Mouse (Mus musculus) stomach, postnatal 0 days (tissue): Measurements from ENCODE around the gene Uhmk1. TPM values are rescaled to one million over a fixed set of nuclear protein-coding genes. Genes with fewer than 3 reads are reported as not detected.

ENCODE experiments used
- ATAC-seq: fragments of 200-750 bp; cut with Nextera tagmentation; 2 replicates; pipeline ENCODE4 v1.8.0; 2017; ENCODE audit not compliant: low FRiP score, low TSS enrichment
- DNase-seq: peaks from one replicate; pipeline ENCODE4 v3.0.0-alpha.2; 2016; ENCODE audit warnings: low spot score
- H3K27ac ChIP-seq: fragments of 300-500 bp; sonication (generic); replicated peaks from 2 replicates; pipeline ENCODE4 v1.5.1; 2014; ENCODE audit warnings: mild to moderate bottlenecking, control low read depth
- H3K27me3 ChIP-seq: fragments of 300-500 bp; sonication (generic); 2 replicates; pipeline ENCODE4 v1.6.1; 2014; ENCODE audit warnings: low read length; ENCODE audit not compliant: control insufficient read depth, insufficient read depth
- H3K36me3 ChIP-seq: fragments of 300-500 bp; sonication (generic); 2 replicates; pipeline ENCODE4 v1.6.1; 2014; ENCODE audit warnings: low read length, mixed read lengths; ENCODE audit not compliant: control insufficient read depth, insufficient read depth
- H3K4me1 ChIP-seq: fragments of 300-500 bp; sonication (generic); replicated peaks from 2 replicates; pipeline ENCODE4 v1.6.1; 2014; ENCODE audit warnings: antibody characterized with exemption; ENCODE audit not compliant: control insufficient read depth, insufficient read depth
- H3K4me2 ChIP-seq: fragments of 300-500 bp; sonication (generic); replicated peaks from 2 replicates; pipeline ENCODE4 v1.6.1; 2014; ENCODE audit warnings: low read depth, mild to moderate bottlenecking, control low read depth, moderate library complexity
- H3K4me3 ChIP-seq: fragments of 300-500 bp; sonication (generic); 2 replicates; pipeline ENCODE4 v1.5.1; 2014; ENCODE audit warnings: low read depth, low read length, control low read depth
- H3K9ac ChIP-seq: fragments of 300-500 bp; sonication (generic); 2 replicates; pipeline ENCODE4 v1.6.1; 2014; ENCODE audit warnings: mild to moderate bottlenecking, low read length, control low read depth, mixed read lengths
- H3K9me3 ChIP-seq: fragments of 300-500 bp; sonication (generic); 2 replicates; pipeline ENCODE4 v1.6.1; 2016; ENCODE audit warnings: low read length; ENCODE audit not compliant: control insufficient read depth
- CTCF ChIP-seq: IDR thresholded peaks from 2 replicates; pipeline ENCODE4 v1.5.1; 2016; ENCODE audit warnings: antibody characterized with exemption, low read depth, mild to moderate bottlenecking, moderate library complexity
- EP300 ChIP-seq: optimal IDR thresholded peaks from 2 replicates; pipeline ENCODE3; 2016; ENCODE audit warnings: antibody characterized with exemption
- WGBS: fragments of 180-500 bp; shearing (Covaris S2); extraction: QIAGEN DNeasy Blood & Tissue Kit; methylation state at CpG from one replicate; pipeline ENCODE4 v1.1.7; 2014; 5-methylcytosine and 5-hydroxymethylcytosine counted together
- polyA plus RNA-seq: library from polyadenylated mRNA; unstranded; fragments of >200 nt; fragmentation: Nextera tagmentation; extraction: Ambion mirVana; gene quantifications from 2 replicates; pipeline ENCODE4 v1.2.1, GENCODE M21; 2015

Uhmk1 gene
- polyA plus RNA-seq, 1 experiment from 2014 or later: 4.1 TPM

DNA sequence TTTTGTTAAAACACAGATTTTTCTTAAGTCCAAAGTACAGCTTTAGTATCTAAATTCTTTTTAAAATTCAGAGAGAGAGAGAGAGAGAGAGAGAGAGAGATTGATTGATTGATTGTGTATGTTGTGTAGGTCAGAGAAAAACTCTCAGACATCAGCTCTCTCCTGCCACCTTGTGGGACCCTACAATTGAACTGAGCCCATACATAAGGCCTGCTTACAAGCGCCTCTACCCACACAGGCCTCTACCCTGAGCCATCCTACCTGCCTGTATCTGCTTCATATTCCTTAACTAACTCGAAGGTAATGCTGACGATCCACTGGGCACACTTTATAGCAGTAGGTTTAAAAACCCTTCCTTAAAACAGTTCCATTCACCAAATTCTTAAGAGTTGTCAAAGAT is 14.8 kb downstream of the Uhmk1 start:
- Histone ChIP-seq H3K36me3 (peaks cover 16% of the 10 kb centered on the region; the same call in 1 of the 2 replicates), H3K9ac (no peak overlapping the region), H3K4me3 (no peak overlapping the region), H3K27ac (no peak overlapping the region), H3K27me3 (no peaks in the 10 kb centered on the region), H3K4me1 (no peaks in the 10 kb centered on the region), H3K9me3 (no peaks in the 10 kb centered on the region), H3K4me2 (no peak overlapping the region)
- 0 out of 2 replicates have a peak, but pooled peaks have one; percentile 35 for ATAC-seq
- DNase-seq: peak; percentile 49
- WGBS: 76% methylated on average over 3 of the region's 3 CpGs
- TF ChIP-seq CTCF (peak; percentile 69), EP300 (no peak)

DNA sequence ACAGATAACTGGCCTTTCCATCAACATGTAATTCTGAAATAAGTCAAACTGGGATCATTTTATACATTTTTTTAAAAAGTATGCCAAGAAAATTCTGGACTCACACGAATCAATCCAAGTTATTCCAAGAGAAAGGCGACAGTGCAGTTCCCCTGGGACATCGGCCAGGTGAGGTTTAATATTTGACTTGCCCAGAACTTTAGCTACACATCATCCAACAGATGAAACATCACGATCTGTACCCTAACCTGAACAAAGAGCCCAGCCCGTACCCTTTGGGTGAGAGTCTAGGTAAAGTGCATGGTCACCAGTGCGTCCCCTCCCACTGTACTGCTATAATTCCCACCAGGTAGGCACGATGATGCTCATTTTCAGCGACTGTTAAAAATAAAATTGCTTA is 19.0 kb downstream of the Uhmk1 start:
- no peak for DNase-seq
- no peaks in the 10 kb centered on the region for H3K27me3 ChIP-seq
- H3K36me3 ChIP-seq: peaks cover 21% of the 10 kb centered on the region
- no peak overlapping the region for H3K4me2 ChIP-seq
- H3K4me1 ChIP-seq: no peaks in the 10 kb centered on the region
- H3K27ac ChIP-seq: no peak overlapping the region
- TF ChIP-seq EP300: no peak
- no peak overlapping the region for H3K4me3 ChIP-seq
- no peak for ATAC-seq
- no peak overlapping the region for H3K9ac ChIP-seq
- WGBS: 94% methylated on average over 8 of the region's 8 CpGs
- H3K9me3 ChIP-seq: no peaks in the 10 kb centered on the region

DNA sequence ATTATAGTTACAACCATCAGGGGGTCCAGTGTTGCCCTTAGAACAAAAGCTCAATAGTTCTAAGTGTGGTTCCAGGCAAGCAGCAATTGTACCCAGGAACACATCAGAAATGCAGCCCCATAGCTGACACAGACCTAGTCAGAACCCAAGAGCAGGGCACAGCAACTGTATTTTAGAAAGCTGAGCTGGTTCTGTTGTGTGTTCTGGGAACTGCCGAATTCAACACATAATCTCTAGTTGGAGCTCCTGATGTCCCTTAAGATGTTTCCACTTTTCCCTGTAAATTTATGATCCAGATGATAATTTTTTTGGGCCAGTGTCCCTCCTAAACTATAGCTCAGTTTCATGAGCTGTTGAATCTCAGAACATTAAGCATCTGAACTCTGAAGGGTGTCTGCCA is 23.3 kb downstream of the Uhmk1 start:
- DNase-seq (no peak), ATAC-seq (no peak)
- Histone ChIP-seq H3K27me3 (no peaks in the 10 kb centered on the region), H3K9me3 (no peaks in the 10 kb centered on the region), H3K4me1 (no peaks in the 10 kb centered on the region), H3K9ac (no peak overlapping the region), H3K4me3 (no peak overlapping the region), H3K36me3 (peaks cover 14% of the 10 kb centered on the region), H3K4me2 (no peak overlapping the region), H3K27ac (no peak overlapping the region)
- TF ChIP-seq CTCF: no peak
- no peak for TF ChIP-seq EP300
- 96% methylated on average over 1 of the region's 1 CpGs for WGBS

DNA sequence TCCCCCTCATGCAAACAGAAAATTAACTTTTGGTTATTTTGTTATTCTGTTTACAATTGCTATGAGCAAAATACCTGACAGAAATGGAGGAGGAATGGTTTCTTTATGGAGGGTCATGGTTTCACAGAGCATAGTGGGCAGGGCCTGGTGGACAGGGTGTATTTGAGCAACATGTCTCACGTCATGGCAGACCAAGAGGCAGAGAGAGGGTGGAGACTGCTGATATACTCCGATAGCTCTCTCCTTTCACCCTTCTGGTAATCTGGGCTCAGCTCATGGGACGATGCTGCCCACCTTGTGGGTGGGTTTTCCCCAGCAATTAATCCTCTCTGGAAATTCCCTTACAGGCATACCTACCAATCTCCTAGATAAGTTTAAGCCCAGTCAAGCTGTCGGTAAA is 25.0 kb downstream of the Uhmk1 start:
- 65% methylated on average over 4 of the region's 4 CpGs for WGBS

DNA sequence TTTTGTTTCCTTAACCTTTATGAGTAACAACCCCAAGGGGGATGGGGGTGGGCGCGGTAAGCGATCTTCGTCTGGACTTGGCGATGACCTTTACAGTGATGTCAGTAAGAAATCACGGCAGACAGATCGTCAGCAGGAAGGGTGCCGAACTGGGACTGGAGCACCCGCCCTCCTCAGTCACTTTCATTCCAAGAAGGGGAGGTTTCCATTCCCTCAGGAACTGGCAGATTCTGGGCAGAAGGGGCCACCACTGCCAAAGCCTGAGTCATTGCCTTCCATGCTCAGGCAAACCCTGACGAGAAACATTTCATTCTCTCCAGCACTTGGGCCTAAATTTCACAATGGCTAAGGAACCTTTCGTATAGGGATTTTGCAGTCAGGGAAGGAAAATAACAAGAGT is 26.6 kb downstream of the Uhmk1 start:
- H3K4me2 ChIP-seq: no peak overlapping the region
- H3K27ac ChIP-seq: no peak overlapping the region
- peak; percentile 87 for ATAC-seq
- no peaks in the 10 kb centered on the region for H3K9me3 ChIP-seq
- TF ChIP-seq EP300 (no peak), CTCF (no peak)
- 56% methylated on average over 11 of the region's 11 CpGs for whole genome bisulfite sequencing
- H3K4me3 ChIP-seq: no peak overlapping the region
- DNase-seq: peak; percentile 54
- H3K4me1 ChIP-seq: no peaks in the 10 kb centered on the region
- H3K9ac ChIP-seq: no peak overlapping the region
- no peaks in the 10 kb centered on the region; the same call in 1 of the 2 replicates for H3K36me3 ChIP-seq
- H3K27me3 ChIP-seq: no peaks in the 10 kb centered on the region

More for the DNA sequence above, 25.0 kb downstream of the Uhmk1 start:
- Histone ChIP-seq H3K27ac (no peak overlapping the region), H3K9me3 (no peaks in the 10 kb centered on the region), H3K4me1 (no peaks in the 10 kb centered on the region), H3K9ac (no peak overlapping the region), H3K4me2 (no peak overlapping the region), H3K27me3 (no peaks in the 10 kb centered on the region), H3K36me3 (peaks cover 11% of the 10 kb centered on the region), H3K4me3 (no peak overlapping the region)
- DNase-seq (peak; percentile 23), ATAC-seq (peak; percentile 70; the same call in 1 of the 2 replicates)
- no peak for TF ChIP-seq EP300
- no peak for TF ChIP-seq CTCF

DNA sequence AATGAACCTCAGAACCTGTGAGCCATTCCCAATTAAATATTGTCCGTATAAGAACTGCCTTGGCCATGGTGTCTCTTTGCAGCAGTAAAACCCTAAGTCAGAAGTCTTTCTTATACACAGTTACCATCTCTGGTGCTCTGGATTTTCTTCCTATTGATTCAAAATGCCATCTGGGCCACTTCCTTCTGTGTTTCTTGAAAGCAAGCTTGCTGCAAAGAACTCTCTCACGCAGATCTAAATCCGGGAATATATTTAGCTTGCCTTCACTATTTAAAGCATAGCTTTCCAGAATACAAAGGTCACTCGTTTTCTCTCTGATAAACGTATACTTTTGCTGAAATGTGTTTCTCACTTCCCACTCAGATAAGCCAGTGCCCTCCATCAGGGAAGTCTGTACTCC is 28.7 kb downstream of the Uhmk1 start:
- no peak for TF ChIP-seq EP300
- no peak for TF ChIP-seq CTCF
- Histone ChIP-seq H3K4me2 (no peak overlapping the region), H3K9me3 (no peaks in the 10 kb centered on the region), H3K27me3 (no peaks in the 10 kb centered on the region), H3K36me3 (no peaks in the 10 kb centered on the region), H3K9ac (no peak overlapping the region), H3K4me1 (no peaks in the 10 kb centered on the region), H3K4me3 (no peak overlapping the region), H3K27ac (no peak overlapping the region)
- no peak for ATAC-seq
- 72% methylated on average over 5 of the region's 5 CpGs for WGBS
- DNase-seq: no peak
